Mouse (Mus musculus) embryonic fibroblast, embryonic 13.5 days (primary cell): Measurements from ENCODE around the gene Olfr596. TPM values are rescaled to one million over a fixed set of nuclear protein-coding genes. Genes with fewer than 3 reads are reported as not detected.
"Not testable (repeated sequence)": the region's sequence is repeated elsewhere in the genome, so short reads cannot be mapped to it uniquely, and the experiment has no call there.

Source experiments
- H3K27ac ChIP-seq: 2 replicates; pipeline ENCODE4 v1.5.1; 2012; ENCODE audit warnings: low read length, control low read depth, inconsistent platforms; ENCODE audit not compliant: insufficient read depth
- H3K4me1 ChIP-seq: 2 replicates; pipeline ENCODE4 v1.6.1; 2011; ENCODE audit warnings: low read length; ENCODE audit not compliant: control insufficient read depth, insufficient read depth
- H3K4me3 ChIP-seq: 2 replicates; pipeline ENCODE4 v1.5.1; 2011; ENCODE audit warnings: mild to moderate bottlenecking, control low read depth, low read length; ENCODE audit not compliant: insufficient read depth
- CTCF ChIP-seq: IDR thresholded peaks from 2 replicates; pipeline ENCODE4 v1.5.1; 2011; ENCODE audit warnings: mild to moderate bottlenecking, control low read depth, low read length, moderate library complexity, borderline replicate concordance; ENCODE audit not compliant: insufficient read depth
- POLR2A ChIP-seq: IDR thresholded peaks from 2 replicates; pipeline ENCODE4 v1.6.1; 2011; ENCODE audit warnings: low read depth, mild to moderate bottlenecking, control low read depth, low read length, moderate library complexity
- polyA plus RNA-seq: library from polyadenylated mRNA; stranded (reverse); fragments of >200 nt; gene quantifications from 2 replicates; pipeline ENCODE4 v1.2.4, GENCODE M21; 2011; ENCODE audit warnings: low read depth; ENCODE audit not compliant: missing spikeins, insufficient read length

Olfr596 gene
- polyA plus RNA-seq, result not detected in 2 replicates

DNA sequence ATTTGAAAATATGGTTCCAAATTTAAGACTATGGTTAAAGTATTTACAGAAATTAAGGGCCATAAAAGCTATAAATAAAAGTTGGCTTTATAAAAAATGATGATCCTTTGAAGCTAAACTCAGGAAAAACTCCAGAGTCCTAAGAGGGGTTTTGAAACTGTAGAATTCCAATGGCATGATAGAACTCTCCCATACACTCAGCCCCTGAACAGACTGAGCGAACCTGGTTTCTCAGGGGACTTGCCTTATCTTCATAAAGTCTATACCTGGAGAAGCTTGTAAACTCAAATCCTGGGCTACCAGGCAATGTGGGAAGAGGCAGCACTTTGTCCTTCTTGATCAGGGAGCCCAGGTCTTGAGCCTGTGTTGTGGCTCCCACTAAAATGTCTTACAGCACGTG, at the start of gene Olfr596:
Gene Olfr596 (plus strand): TSS at position 301 of the 400 bp plus-strand sequence.
- H3K4me1 ChIP-seq, H3K4me3 ChIP-seq, H3K27ac ChIP-seq: not testable (repeated sequence)

DNA sequence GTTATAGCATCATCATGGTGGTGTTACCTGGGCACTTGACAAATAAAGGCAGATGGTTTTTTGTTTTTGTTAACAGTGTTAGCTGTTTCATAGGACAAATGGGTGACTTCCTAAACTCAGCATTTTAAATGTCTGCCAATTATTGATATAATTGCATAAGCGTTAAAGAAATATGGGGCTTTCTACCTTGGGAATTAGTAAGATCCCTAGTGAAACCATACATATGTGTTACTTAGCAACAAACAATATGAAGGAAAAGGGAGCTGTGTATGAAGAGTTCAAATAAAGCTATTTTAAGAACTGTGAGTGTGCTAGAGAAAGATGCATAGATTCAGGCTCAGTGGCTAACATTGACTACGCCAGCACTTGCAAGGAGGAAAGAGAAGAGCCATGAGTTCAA, 10.6 kb downstream of the Olfr596 start, which contains the start of gene Olfr597:
Gene Olfr597 (plus strand): TSS at position 301 of the 400 bp plus-strand sequence.
- H3K4me3 ChIP-seq, H3K27ac ChIP-seq, H3K4me1 ChIP-seq: not testable (repeated sequence)

GRCm38 (mm10) chr7:103323268-103323667, 17.8 kb downstream of the Olfr596 start, which contains the start of gene Olfr598:
Olfr598 (plus strand) TSS chr7:103323568.
- H3K4me3 ChIP-seq, result no peak within 1 kb of the TSS
- TF ChIP-seq POLR2A, result no peak
- TF ChIP-seq CTCF, result no peak
- H3K4me1 ChIP-seq, result no peaks in the 10 kb centered on the region
- H3K27ac ChIP-seq, result no peak within 1 kb of the TSS

GRCm38 (mm10) chr7:103335617-103336016, 30.2 kb downstream of the Olfr596 start, which contains the start of gene Olfr599:
Olfr599 (plus strand) TSS chr7:103335917.
- Histone ChIP-seq H3K27ac (no peak within 1 kb of the TSS), H3K4me3 (no peak within 1 kb of the TSS), H3K4me1 (no peaks in the 10 kb centered on the region)
- TF ChIP-seq POLR2A (no peak), CTCF (no peak)

- Histone ChIP-seq H3K27ac (no peak within 1 kb of the TSS), H3K4me3 (no peak within 1 kb of the TSS)
- TF ChIP-seq CTCF (no peak), POLR2A (no peak)
Measured at GRCm38 (mm10) chr7:103349569-103349968, 44.1 kb downstream of the Olfr596 start, which contains the start of gene Olfr600. Olfr600 (minus strand) TSS chr7:103349669.

More at GRCm38 (mm10) chr7:103349569-103349968, 44.1 kb downstream of the Olfr596 start, which contains the start of gene Olfr600:
- H3K4me1 ChIP-seq, result no peaks in the 10 kb centered on the region

Other genes starting within 250 kb of the Olfr596 start
- gene Olfr584, start 223.8 kb upstream of the Olfr596 start, polyA plus RNA-seq, result not detected in 2 replicates
- gene Olfr585, start 207.9 kb upstream of the Olfr596 start, polyA plus RNA-seq, result not detected in 2 replicates
- gene Olfr586, start 180.0 kb upstream of the Olfr596 start, polyA plus RNA-seq, result not detected in 2 replicates
- gene Olfr588-ps1, start 164.8 kb upstream of the Olfr596 start, polyA plus RNA-seq, result not detected in 2 replicates
- not detected in 2 replicates for gene Olfr589, start 149.3 kb upstream of the Olfr596 start, polyA plus RNA-seq
- gene Olfr591, start 127.3 kb upstream of the Olfr596 start, polyA plus RNA-seq, result not detected in 2 replicates
- gene Olfr592, start 120.8 kb upstream of the Olfr596 start, polyA plus RNA-seq, result not detected in 2 replicates
- gene Olfr593, start 93.8 kb upstream of the Olfr596 start, polyA plus RNA-seq, result not detected in 2 replicates
- gene Olfr594, start 88.7 kb upstream of the Olfr596 start, polyA plus RNA-seq, result not detected in 2 replicates
- not detected in 2 replicates for gene Usp17ld, start 53.1 kb upstream of the Olfr596 start, polyA plus RNA-seq
- gene Olfr597, start 10.7 kb downstream of the Olfr596 start, polyA plus RNA-seq, result not detected in 2 replicates
- gene Olfr598, start 17.9 kb downstream of the Olfr596 start, polyA plus RNA-seq, result not detected in 2 replicates
- gene Olfr599, start 30.3 kb downstream of the Olfr596 start, polyA plus RNA-seq, result not detected in 2 replicates
- not detected in 2 replicates for gene Olfr600, start 44.0 kb downstream of the Olfr596 start, polyA plus RNA-seq
- not detected in 2 replicates for gene Olfr601, start 57.0 kb downstream of the Olfr596 start, polyA plus RNA-seq
- gene Olfr603, start 80.5 kb downstream of the Olfr596 start, polyA plus RNA-seq, result not detected in 2 replicates
- gene Usp17lc, start 109.4 kb downstream of the Olfr596 start, polyA plus RNA-seq, result not detected in 2 replicates
- gene Olfr605, start 139.8 kb downstream of the Olfr596 start, polyA plus RNA-seq, result not detected in 2 replicates
- not detected in 2 replicates for gene Olfr606, start 143.4 kb downstream of the Olfr596 start, polyA plus RNA-seq
- not detected in 2 replicates for gene Olfr607, start 158.5 kb downstream of the Olfr596 start, polyA plus RNA-seq
- gene Olfr608, start 164.2 kb downstream of the Olfr596 start, polyA plus RNA-seq, result not detected in 2 replicates
- not detected in 2 replicates for gene Olfr609, start 192.4 kb downstream of the Olfr596 start, polyA plus RNA-seq
- not detected in 2 replicates for gene Olfr610, start 206.5 kb downstream of the Olfr596 start, polyA plus RNA-seq
- gene Olfr611, start 215.2 kb downstream of the Olfr596 start, polyA plus RNA-seq, result not detected in 2 replicates
- gene Olfr612, start 237.1 kb downstream of the Olfr596 start, polyA plus RNA-seq, result not detected in 2 replicates
- not detected in 2 replicates for gene Olfr613, start 242.4 kb downstream of the Olfr596 start, polyA plus RNA-seq